Mouse (Mus musculus) bone marrow, adult 2 months (tissue): ENCODE data around the gene Atp8a1.

Source experiments
- CTCF ChIP-seq: fragments of 200-500 bp; IDR thresholded peaks from 2 replicates; pipeline ENCODE4 v1.5.1; 2011; ENCODE audit warnings: low read length, control low read depth; ENCODE audit not compliant: control insufficient read depth, insufficient read depth
- POLR2A ChIP-seq: fragments of 200-500 bp; IDR thresholded peaks from 2 replicates; pipeline ENCODE4 v1.6.1; 2011; ENCODE audit warnings: low read depth, mild to moderate bottlenecking, control low read depth, low read length, borderline replicate concordance; ENCODE audit not compliant: control insufficient read depth

GRCm38 (mm10) chr5:67628180-67628940 is 218.9 kb downstream of the Atp8a1 start:
- TF ChIP-seq CTCF (no peak), POLR2A (no peak)
